Mouse (Mus musculus) erythroblast, embryonic 14.5 days (primary cell): Measurements from ENCODE around the gene Mmp15.

Source experiments
- GATA1 ChIP-seq: IDR thresholded peaks from 2 replicates; pipeline ENCODE4 v1.6.1; 2012; ENCODE audit warnings: low read length, inconsistent platforms, mixed read lengths
- TAL1 ChIP-seq: IDR thresholded peaks from 3 replicates; pipeline ENCODE4 v1.6.1; 2012; ENCODE audit warnings: low read length, inconsistent platforms, mixed read lengths

- TF ChIP-seq TAL1: no peak
- no peak for TF ChIP-seq GATA1
Measured at GRCm38 (mm10) chr8:95332437-95333199, 19.4 kb upstream of the Mmp15 start.
